Mouse (Mus musculus): ENCODE data around the gene Ube2u. TPM values are rescaled to one million over a fixed set of nuclear protein-coding genes. Genes with fewer than 3 reads are reported as not detected.

Gene Ube2u
- polyA plus RNA-seq, 1 experiment from 2014 or later, result 0.13 TPM

DNA sequence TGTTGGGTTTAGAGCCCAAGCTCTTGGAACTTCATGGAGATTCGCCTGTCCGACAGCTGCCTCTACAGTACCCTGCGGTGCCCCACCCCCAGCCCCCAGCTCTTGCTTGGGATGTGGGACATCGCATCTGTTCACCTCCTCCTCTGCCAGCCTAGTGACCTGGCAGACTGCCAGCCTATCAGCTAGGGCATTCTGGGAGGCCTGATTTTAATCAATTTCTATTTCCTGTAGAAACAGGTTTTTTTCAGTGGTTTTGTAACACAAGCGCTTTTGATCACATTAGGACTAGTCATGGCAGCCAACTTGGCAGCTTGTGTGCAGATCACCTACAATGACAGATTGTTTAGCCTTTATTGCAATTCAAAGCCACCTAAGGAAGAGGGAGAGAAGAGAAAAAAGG is 118.0 kb downstream of the Ube2u start:
- Histone ChIP-seq H3K27me3 (ENCODE audit: control insufficient read depth, insufficient read depth, low read length) (no peaks in the 10 kb centered on the region), H3K36me3 (ENCODE audit: control insufficient read depth, insufficient read depth, low read length) (no peaks in the 10 kb centered on the region), H3K4me1 (ENCODE audit: control insufficient read depth, insufficient read depth, low read length) (no peaks in the 10 kb centered on the region), H3K9me3 (ENCODE audit: control insufficient read depth, low read length) (no peaks in the 10 kb centered on the region), H3K27ac (ENCODE audit: low read depth, low read length) (no peak overlapping the region), H3K9ac (replicated peaks; ENCODE audit: low read depth, low read length) (no peak overlapping the region), H3K4me2 (ENCODE audit: low read depth, low read length) (no peak overlapping the region), H3K4me3 (ENCODE audit: low read depth, low read length) (no peak overlapping the region)
- peak; percentile 65; the same call in 1 of the 2 replicates for ATAC-seq (ENCODE audit: low read depth)
- WGBS, result 59% methylated on average over 5 of the region's 5 CpGs

DNA sequence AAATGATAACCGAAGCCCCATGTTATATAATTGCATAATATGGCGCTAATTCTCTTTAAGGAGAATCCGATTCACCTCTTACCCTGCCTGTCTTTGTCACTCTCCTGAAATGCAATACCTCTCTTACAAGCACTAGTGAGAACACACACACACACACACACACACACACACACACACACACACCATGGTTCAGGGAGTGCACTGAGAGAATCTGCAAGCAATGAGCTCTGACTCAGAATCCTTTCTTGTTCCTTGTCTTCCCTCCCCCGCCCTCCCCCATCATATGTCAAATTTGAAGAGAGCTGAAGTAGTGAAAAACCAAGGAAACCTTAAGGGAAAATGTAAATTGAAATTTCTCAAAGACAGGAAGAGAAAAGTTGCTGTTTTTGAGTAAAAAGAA is 118.4 kb downstream of the Ube2u start:
- no peaks in the 10 kb centered on the region for H3K4me1 ChIP-seq (ENCODE audit: control insufficient read depth, insufficient read depth, low read length)
- 80% methylated on average over 4 of the region's 4 CpGs for WGBS
- H3K9ac ChIP-seq (replicated peaks; ENCODE audit: low read depth, low read length), result no peak overlapping the region
- H3K4me2 ChIP-seq (ENCODE audit: low read depth, low read length), result no peak overlapping the region
- no peaks in the 10 kb centered on the region for H3K27me3 ChIP-seq (ENCODE audit: control insufficient read depth, insufficient read depth, low read length)
- no peak overlapping the region for H3K4me3 ChIP-seq (ENCODE audit: low read depth, low read length)
- no peaks in the 10 kb centered on the region for H3K36me3 ChIP-seq (ENCODE audit: control insufficient read depth, insufficient read depth, low read length)
- H3K9me3 ChIP-seq (ENCODE audit: control insufficient read depth, low read length), result no peaks in the 10 kb centered on the region
- no peak overlapping the region for H3K27ac ChIP-seq (ENCODE audit: low read depth, low read length)
- peak; percentile 42; the same call in 1 of the 2 replicates for ATAC-seq (ENCODE audit: low read depth)

All from neural tube, embryonic 14.5 days (tissue).